Mouse (Mus musculus): ENCODE data around the gene Smyd3. TPM values are rescaled to one million over a fixed set of nuclear protein-coding genes. Genes with fewer than 3 reads are reported as not detected.
A peak's percentile ranks its signal among the peaks of the same experiment; 100 is the strongest.

Smyd3 gene
- polyA plus RNA-seq, 1 experiment from 2014 or later: 12.6 TPM

DNA sequence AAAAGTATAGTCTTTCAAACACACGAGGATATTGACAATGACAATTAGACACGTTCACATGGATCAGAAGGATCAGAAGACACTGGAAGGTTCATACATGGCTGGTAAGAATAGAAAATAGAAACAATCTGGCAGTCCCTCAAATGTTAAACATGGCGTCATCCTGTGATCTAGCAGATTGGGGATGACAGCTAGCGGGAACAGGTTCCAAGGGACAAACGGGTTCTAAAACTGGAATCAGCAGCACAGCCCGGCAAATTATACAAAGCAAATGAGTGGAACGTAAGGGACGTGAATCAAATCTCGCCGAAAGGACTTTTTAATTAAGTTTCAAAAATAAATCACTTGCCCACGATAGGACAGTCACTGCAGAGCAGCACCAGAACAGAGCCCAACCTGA is 81.2 kb downstream of the Smyd3 start:
- Histone ChIP-seq H3K9me3 (replicated peaks; ENCODE audit: control insufficient read depth, low read length) (no peaks in the 10 kb centered on the region), H3K4me3 (ENCODE audit: low read depth, low read length) (no peak overlapping the region), H3K9ac (ENCODE audit: low read depth, low read length) (no peak overlapping the region), H3K4me2 (no peak overlapping the region), H3K27ac (ENCODE audit: low read depth, low read length) (no peak overlapping the region), H3K27me3 (ENCODE audit: control insufficient read depth, insufficient read depth, low read length) (no peaks in the 10 kb centered on the region), H3K36me3 (ENCODE audit: control insufficient read depth, insufficient read depth, low read length) (no peaks in the 10 kb centered on the region), H3K4me1 (ENCODE audit: control insufficient read depth, insufficient read depth, low read length) (no peaks in the 10 kb centered on the region)
- no peak for ATAC-seq (replicated peaks; ENCODE audit: insufficient number of reproducible peaks, low FRiP score, low TSS enrichment)
- WGBS (ENCODE audit: insufficient replicate concordance): 82% methylated on average over 11 of the region's 11 CpGs

DNA sequence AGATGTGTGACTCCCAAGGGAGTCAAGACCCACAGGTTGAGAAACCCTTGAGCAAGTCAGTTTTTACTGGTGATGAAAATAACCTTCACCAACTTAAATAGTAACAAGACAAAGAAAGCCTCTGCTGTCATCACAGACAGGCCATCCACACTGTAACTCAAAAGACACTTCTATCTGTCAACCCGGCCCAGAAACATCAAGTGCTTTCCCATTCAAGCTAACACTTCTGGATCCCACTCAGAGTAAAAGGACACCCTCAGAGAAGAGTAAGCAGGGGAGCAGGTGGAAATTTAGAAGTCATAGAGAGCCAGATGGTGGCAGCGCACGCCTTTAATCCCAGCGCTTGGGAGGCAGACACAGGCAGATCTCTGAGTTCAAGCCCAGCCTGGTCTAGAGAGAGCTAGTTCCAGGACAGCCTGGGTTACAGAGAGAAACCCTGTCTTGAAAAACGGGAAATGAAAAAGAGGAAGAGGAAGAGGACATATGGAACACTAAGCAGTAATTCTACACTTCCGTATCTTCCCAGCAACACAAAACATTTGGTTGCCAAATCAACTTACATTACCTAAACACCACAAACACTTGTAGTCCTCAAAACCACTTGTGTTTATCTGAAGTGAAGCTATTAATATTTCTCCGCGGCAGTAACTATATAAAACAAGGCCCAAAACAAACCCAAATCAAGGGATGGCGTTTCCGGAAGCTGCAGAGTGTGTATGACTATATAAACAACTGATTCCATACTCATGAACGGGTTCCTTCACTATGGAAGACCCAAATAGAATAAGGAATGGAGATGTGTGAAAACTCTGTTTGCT is 83.2 kb downstream of the Smyd3 start:
- WGBS (ENCODE audit: insufficient replicate concordance): 68% methylated on average over 11 of the region's 11 CpGs
- Histone ChIP-seq H3K9ac (ENCODE audit: low read depth, low read length) (no peak overlapping the region), H3K4me3 (ENCODE audit: low read depth, low read length) (no peak overlapping the region), H3K36me3 (ENCODE audit: control insufficient read depth, insufficient read depth, low read length) (no peaks in the 10 kb centered on the region), H3K27ac (ENCODE audit: low read depth, low read length) (no peak overlapping the region), H3K4me1 (ENCODE audit: control insufficient read depth, insufficient read depth, low read length) (no peaks in the 10 kb centered on the region), H3K4me2 (no peak overlapping the region), H3K9me3 (replicated peaks; ENCODE audit: control insufficient read depth, low read length) (no peaks in the 10 kb centered on the region), H3K27me3 (ENCODE audit: control insufficient read depth, insufficient read depth, low read length) (no peaks in the 10 kb centered on the region)
- ATAC-seq (replicated peaks; ENCODE audit: insufficient number of reproducible peaks, low FRiP score, low TSS enrichment): no peak

DNA sequence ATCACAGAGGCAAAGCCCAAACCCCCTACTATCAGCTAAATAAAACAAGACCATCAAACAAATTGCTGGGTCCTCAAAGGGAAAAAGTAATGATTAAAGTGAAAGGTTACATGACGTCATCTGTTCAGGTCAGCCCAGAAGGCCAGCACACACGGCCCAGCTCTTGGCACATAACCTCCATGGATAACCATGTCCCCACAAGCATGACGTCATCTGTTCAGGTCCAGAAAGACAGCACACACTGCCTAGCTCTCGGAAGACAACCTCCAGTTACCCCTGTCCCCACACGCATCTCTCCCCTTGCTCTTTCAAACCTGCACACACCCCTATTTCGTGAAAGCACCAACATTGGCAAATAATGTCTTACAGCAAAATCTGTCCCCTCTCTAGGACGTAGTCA is 84.0 kb downstream of the Smyd3 start:
- Histone ChIP-seq H3K9me3 (replicated peaks; ENCODE audit: control insufficient read depth, low read length) (no peaks in the 10 kb centered on the region), H3K36me3 (ENCODE audit: control insufficient read depth, insufficient read depth, low read length) (no peaks in the 10 kb centered on the region), H3K4me3 (ENCODE audit: low read depth, low read length) (no peak overlapping the region), H3K27ac (ENCODE audit: low read depth, low read length) (no peak overlapping the region), H3K4me2 (no peak overlapping the region), H3K9ac (ENCODE audit: low read depth, low read length) (no peak overlapping the region), H3K27me3 (ENCODE audit: control insufficient read depth, insufficient read depth, low read length) (no peaks in the 10 kb centered on the region), H3K4me1 (ENCODE audit: control insufficient read depth, insufficient read depth, low read length) (no peaks in the 10 kb centered on the region)
- ATAC-seq (replicated peaks; ENCODE audit: insufficient number of reproducible peaks, low FRiP score, low TSS enrichment): 0 out of 2 replicates have a peak, but pooled peaks have one; percentile 10
- WGBS (ENCODE audit: insufficient replicate concordance): 69% methylated on average over 7 of the region's 7 CpGs

DNA sequence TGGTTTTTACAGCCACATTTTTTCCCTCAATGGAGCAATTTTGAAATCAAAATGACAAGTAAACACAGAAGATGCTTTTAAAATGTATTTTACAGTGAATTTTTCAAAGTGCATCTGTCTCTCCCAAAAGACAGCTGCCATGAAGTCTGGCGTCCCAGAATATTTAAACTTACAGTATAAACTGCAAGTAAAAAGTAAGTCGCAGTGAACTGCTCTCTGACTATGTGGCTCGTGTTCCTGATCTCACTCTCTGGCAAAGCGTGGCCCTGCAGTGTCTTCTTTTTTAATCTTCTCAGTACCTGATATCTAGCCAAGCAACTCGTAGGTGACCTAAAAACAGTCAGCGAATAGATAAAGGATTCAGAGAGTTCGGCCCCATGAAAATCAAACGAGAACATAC is 84.5 kb downstream of the Smyd3 start:
- Histone ChIP-seq H3K9ac (ENCODE audit: low read depth, low read length) (no peak overlapping the region), H3K4me1 (ENCODE audit: control insufficient read depth, insufficient read depth, low read length) (no peaks in the 10 kb centered on the region), H3K4me2 (no peak overlapping the region), H3K27me3 (ENCODE audit: control insufficient read depth, insufficient read depth, low read length) (no peaks in the 10 kb centered on the region), H3K27ac (ENCODE audit: low read depth, low read length) (no peak overlapping the region), H3K4me3 (ENCODE audit: low read depth, low read length) (no peak overlapping the region), H3K9me3 (replicated peaks; ENCODE audit: control insufficient read depth, low read length) (no peaks in the 10 kb centered on the region), H3K36me3 (ENCODE audit: control insufficient read depth, insufficient read depth, low read length) (no peaks in the 10 kb centered on the region)
- 77% methylated on average over 8 of the region's 8 CpGs for WGBS (ENCODE audit: insufficient replicate concordance)
- ATAC-seq (replicated peaks; ENCODE audit: insufficient number of reproducible peaks, low FRiP score, low TSS enrichment): no peak

DNA sequence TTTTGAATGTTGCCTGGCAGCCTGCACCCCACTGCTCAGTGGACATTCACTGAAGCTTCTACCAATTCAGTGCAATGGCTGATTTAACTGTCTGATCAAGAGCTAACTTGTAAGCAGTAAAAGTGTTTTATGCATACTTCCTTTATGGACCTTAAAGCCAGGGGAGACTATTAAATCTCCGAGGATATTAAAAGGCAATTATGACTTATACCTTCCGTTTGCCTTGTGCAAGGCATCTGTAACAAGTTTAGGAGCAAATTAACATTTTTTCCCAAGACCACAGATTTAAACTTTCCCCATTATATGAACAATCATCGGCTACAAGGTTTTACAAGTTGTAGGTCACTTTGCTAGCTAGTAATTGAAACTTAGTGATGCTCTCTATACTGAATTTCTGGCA is 87.8 kb downstream of the Smyd3 start:
- Histone ChIP-seq H3K4me3 (ENCODE audit: low read depth, low read length) (no peak overlapping the region), H3K4me1 (ENCODE audit: control insufficient read depth, insufficient read depth, low read length) (no peaks in the 10 kb centered on the region), H3K27me3 (ENCODE audit: control insufficient read depth, insufficient read depth, low read length) (no peaks in the 10 kb centered on the region), H3K9ac (ENCODE audit: low read depth, low read length) (no peak overlapping the region), H3K4me2 (no peak overlapping the region), H3K36me3 (ENCODE audit: control insufficient read depth, insufficient read depth, low read length) (no peaks in the 10 kb centered on the region), H3K9me3 (replicated peaks; ENCODE audit: control insufficient read depth, low read length) (no peaks in the 10 kb centered on the region), H3K27ac (ENCODE audit: low read depth, low read length) (no peak overlapping the region)
- no peak for ATAC-seq (replicated peaks; ENCODE audit: insufficient number of reproducible peaks, low FRiP score, low TSS enrichment)
- WGBS (ENCODE audit: insufficient replicate concordance): 87% methylated on average over 3 of the region's 3 CpGs

DNA sequence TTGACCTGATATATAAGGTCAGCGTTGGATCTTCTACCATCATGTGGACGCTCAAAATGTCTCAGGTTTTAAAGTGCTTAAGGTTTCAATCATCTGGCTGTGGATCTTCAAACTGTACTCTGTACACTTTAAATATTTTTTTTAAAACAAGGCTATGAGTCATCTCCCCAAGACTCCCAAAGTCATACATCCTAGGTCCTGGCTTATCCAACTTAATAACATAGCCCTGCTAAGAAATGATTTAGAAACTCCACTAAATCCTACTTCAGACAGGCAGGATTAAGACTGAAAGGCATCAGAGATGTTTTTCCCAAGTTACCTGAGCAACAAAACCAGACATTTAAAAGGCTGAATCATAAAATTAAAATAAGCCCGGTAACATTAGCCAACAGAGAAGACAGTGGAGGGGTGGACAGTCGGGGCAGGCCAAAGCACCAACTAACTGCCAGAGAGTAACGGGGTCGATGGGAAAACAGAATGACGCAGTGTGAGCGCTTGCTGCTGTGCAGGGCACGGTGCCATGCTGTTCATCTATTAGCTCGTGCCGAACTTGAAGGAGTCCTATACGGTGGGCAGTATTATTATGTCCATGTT is 92.9 kb downstream of the Smyd3 start:
- Histone ChIP-seq H3K36me3 (ENCODE audit: control insufficient read depth, insufficient read depth, low read length) (no peaks in the 10 kb centered on the region), H3K27me3 (ENCODE audit: control insufficient read depth, insufficient read depth, low read length) (no peaks in the 10 kb centered on the region), H3K27ac (ENCODE audit: low read depth, low read length) (no peak overlapping the region), H3K9me3 (replicated peaks; ENCODE audit: control insufficient read depth, low read length) (no peaks in the 10 kb centered on the region), H3K4me1 (ENCODE audit: control insufficient read depth, insufficient read depth, low read length) (no peaks in the 10 kb centered on the region), H3K9ac (ENCODE audit: low read depth, low read length) (no peak overlapping the region), H3K4me2 (no peak overlapping the region), H3K4me3 (ENCODE audit: low read depth, low read length) (no peak overlapping the region)
- 88% methylated on average over 12 of the region's 12 CpGs for WGBS (ENCODE audit: insufficient replicate concordance)
- ATAC-seq (replicated peaks; ENCODE audit: insufficient number of reproducible peaks, low FRiP score, low TSS enrichment): no peak

DNA sequence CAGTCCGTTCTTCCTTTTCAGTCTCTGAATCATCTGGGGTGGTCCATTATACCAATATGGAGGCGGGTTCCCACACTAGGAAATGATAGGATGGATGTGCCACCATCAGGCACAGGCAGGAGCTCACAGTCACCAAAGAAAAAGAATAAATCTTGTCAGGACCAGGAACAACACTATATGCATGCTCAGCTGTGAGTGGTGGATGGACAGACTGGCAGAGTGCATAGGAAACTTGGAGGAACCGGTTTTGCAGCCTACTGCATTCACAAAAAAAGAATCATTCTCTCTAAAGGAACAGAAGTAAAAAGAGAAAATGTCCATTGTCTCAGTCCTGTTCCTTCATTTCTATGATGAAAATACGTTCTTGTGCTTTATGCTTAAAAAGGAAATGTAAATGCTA is 98.8 kb downstream of the Smyd3 start:
- H3K4me3 ChIP-seq (ENCODE audit: low read depth, low read length): no peak overlapping the region
- H3K27me3 ChIP-seq (ENCODE audit: control insufficient read depth, insufficient read depth, low read length): no peaks in the 10 kb centered on the region
- ATAC-seq (replicated peaks; ENCODE audit: insufficient number of reproducible peaks, low FRiP score, low TSS enrichment): no peak
- 78% methylated on average over 4 of the region's 4 CpGs for WGBS (ENCODE audit: insufficient replicate concordance)
- no peak overlapping the region for H3K4me2 ChIP-seq
- H3K27ac ChIP-seq (ENCODE audit: low read depth, low read length): no peak overlapping the region
- H3K9me3 ChIP-seq (replicated peaks; ENCODE audit: control insufficient read depth, low read length): no peaks in the 10 kb centered on the region
- H3K9ac ChIP-seq (ENCODE audit: low read depth, low read length): no peak overlapping the region
- H3K36me3 ChIP-seq (ENCODE audit: control insufficient read depth, insufficient read depth, low read length): no peaks in the 10 kb centered on the region
- no peaks in the 10 kb centered on the region for H3K4me1 ChIP-seq (ENCODE audit: control insufficient read depth, insufficient read depth, low read length)

DNA sequence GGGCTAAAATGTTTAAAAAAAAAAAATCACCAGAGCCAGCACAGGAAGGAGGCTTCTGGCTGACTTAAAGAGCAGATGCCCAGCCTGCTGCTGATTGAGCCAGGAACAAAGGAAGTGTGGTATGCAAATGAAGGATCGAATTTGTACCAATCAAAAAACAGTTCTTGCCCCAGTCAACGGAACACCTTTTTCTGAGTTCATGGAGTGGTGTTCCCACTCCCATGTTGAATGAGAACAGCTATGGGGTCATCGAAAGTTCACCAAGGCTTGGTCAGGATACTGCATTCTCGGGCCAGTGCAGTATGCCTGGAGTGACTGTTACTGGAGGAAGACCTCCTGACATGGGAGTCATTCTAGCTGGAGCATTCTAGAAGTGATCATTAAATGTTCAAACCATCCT is 109.8 kb downstream of the Smyd3 start:
- H3K27ac ChIP-seq (ENCODE audit: low read depth, low read length): no peak overlapping the region
- WGBS (ENCODE audit: insufficient replicate concordance): 80% methylated on average over 4 of the region's 4 CpGs
- H3K9me3 ChIP-seq (replicated peaks; ENCODE audit: control insufficient read depth, low read length): no peaks in the 10 kb centered on the region
- no peak overlapping the region for H3K4me2 ChIP-seq
- H3K4me3 ChIP-seq (ENCODE audit: low read depth, low read length): no peak overlapping the region
- H3K9ac ChIP-seq (ENCODE audit: low read depth, low read length): no peak overlapping the region
- no peaks in the 10 kb centered on the region for H3K4me1 ChIP-seq (ENCODE audit: control insufficient read depth, insufficient read depth, low read length)
- H3K27me3 ChIP-seq (ENCODE audit: control insufficient read depth, insufficient read depth, low read length): no peaks in the 10 kb centered on the region
- no peak for ATAC-seq (replicated peaks; ENCODE audit: insufficient number of reproducible peaks, low FRiP score, low TSS enrichment)
- no peaks in the 10 kb centered on the region for H3K36me3 ChIP-seq (ENCODE audit: control insufficient read depth, insufficient read depth, low read length)

DNA sequence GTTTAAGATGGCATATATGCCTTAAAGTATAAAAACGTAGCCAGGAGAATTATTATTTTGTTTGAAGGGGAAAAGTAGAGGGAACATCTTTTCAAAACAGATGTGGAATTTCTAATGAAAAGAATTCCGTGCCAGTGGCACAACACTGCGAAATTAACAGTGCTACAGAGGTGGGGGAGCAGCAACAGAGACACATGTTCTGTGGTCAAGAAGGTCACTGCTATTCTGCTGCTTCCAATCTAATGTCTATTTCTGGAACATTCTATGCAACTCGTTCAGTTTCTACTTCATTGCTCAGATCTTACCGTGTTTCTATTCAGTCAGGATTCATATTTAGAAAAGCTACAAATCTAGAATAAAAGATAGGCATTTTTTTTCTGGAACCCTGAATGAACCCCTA is 117.0 kb downstream of the Smyd3 start:
- H3K4me1 ChIP-seq (ENCODE audit: control insufficient read depth, insufficient read depth, low read length): no peaks in the 10 kb centered on the region
- H3K27ac ChIP-seq (ENCODE audit: low read depth, low read length): no peak overlapping the region
- no peak overlapping the region for H3K4me2 ChIP-seq
- H3K27me3 ChIP-seq (ENCODE audit: control insufficient read depth, insufficient read depth, low read length): no peaks in the 10 kb centered on the region
- no peaks in the 10 kb centered on the region for H3K36me3 ChIP-seq (ENCODE audit: control insufficient read depth, insufficient read depth, low read length)
- no peak overlapping the region for H3K4me3 ChIP-seq (ENCODE audit: low read depth, low read length)
- H3K9me3 ChIP-seq (replicated peaks; ENCODE audit: control insufficient read depth, low read length): no peaks in the 10 kb centered on the region
- no peak for ATAC-seq (replicated peaks; ENCODE audit: insufficient number of reproducible peaks, low FRiP score, low TSS enrichment)
- WGBS (ENCODE audit: insufficient replicate concordance): 59% methylated on average over 5 of the region's 5 CpGs
- no peak overlapping the region for H3K9ac ChIP-seq (ENCODE audit: low read depth, low read length)

All from heart, embryonic 11.5 days (tissue).